Mouse (Mus musculus) kidney, adult 2 months (tissue): ENCODE data around the gene Card11.

Experiments used
- CTCF ChIP-seq: fragments of 200-500 bp; conservative IDR thresholded peaks from 2 replicates; pipeline ENCODE4 v1.5.1; 2011; ENCODE audit warnings: low read depth, mild to moderate bottlenecking, control low read depth, low read length, moderate library complexity, mixed read lengths; ENCODE audit not compliant: insufficient read depth, insufficient read length
- POLR2A ChIP-seq: fragments of 200-500 bp; IDR thresholded peaks from one replicate; pipeline ENCODE4 v1.6.1; 2011; ENCODE audit warnings: low read depth, low read length, control low read depth

GRCm38 (mm10) chr5:141033001-141033400, 32.6 kb upstream of the Card11 start:
- TF ChIP-seq CTCF (no peak), POLR2A (no peak)
